Mouse (Mus musculus) natural killer cell, adult 2 months (primary cell): ENCODE results near the gene Lrrc38.
A peak's percentile ranks its signal among the peaks of the same experiment; 100 is the strongest.

Experiments
- DNase-seq, 2 experiments: peaks; one replicate each; pipeline ENCODE4 v3.0.0; 2022; ENCODE audit warnings: low spot score in 2 of 2

The Lrrc38 gene

GRCm38 (mm10) chr4:143350047-143351015 is 774 bp downstream of the Lrrc38 start:
- DNase-seq, result no peak

- no peak for DNase-seq
Measured at GRCm38 (mm10) chr4:143352301-143352700, 2.7 kb downstream of the Lrrc38 start.

DNA sequence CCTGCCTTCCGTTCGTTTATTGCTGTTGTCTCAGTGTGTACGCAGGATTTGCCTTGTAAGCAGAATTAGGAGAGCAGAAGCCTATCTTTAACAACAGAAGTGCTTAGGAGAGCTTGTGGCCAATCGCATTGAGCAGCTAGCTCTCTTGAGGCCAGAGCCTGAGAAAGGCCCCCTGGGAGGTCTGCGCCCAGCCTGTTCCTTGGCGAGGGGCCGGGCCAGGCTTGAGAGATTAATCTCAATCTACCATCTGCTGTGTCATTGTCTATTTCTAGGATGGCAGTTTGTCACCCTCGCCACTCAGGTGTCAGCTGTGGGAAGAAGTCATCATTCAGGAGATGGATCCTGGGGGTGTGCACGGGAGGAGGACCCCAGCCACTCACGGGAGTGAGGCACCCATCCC is 12.0 kb downstream of the Lrrc38 start:
- DNase-seq, result no peak

DNA sequence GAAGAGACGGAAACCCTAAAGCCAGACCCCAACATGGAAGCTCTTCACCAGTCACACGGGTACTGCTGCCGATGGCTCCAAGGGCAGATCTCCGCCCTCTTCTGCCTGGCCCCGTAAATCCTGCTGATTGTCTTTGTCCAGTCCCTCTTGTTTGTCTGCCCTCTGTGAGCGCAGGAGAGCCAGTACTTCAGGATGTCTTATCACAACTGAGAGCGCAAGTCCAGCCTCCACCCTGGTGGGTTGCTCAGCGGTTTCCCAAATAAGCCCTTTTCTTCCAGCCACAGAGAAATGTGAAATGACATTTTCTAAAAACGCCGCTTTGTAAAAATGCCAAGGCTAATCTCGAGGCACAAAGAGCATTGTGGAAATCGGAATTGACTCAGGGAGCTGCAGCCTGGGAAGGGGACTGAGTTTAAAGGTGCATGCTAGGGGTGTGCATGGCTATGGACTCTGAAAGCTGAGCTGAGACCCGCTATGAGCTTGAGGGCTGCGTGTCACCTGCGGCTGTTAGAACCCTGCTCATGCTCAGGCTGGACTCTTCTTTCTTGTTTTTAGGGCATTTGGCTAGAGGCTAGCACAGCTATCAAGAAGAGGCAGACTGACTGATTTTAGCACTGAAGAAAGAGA is 17.0 kb downstream of the Lrrc38 start:
- DNase-seq, result no peak

- DNase-seq, result no peak
Measured at GRCm38 (mm10) chr4:143379480-143379879, 29.9 kb downstream of the Lrrc38 start.

DNA sequence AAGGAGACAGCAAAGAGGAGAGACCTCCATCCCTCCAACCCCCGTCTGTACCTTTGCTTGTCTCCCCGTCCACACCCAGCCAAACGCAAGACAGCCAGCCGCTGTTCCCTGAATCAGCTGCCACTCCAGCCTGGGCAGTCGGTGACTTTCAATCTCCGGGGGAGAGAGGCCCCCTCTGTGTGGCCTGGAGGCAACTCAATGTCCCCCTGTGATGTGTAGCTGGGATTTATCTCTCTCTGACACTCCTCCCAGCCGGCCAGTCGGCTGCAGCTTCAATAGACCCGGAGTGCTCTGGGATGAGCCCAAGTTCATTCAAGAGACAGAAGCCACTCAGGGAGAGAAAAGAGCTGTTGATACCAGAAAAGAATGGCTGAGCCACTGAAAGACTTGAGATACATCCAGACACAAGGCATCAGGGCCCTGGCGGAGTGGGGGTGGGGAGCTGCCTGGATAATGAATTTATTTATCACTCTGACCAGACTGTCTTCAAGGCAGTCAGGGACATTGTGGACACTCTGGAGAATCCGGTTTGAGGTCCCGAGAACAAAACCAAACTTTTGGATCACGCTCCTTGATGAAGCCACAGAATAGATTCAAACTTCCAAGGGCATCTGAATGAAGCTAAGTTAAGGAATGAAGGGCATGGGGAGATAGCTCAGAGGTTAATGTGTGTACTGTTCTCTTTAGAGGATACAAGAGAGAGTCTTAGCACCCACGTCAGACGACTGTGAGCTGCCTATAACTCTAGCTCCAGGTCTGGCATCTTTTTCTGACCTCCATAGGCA is 30.6 kb downstream of the Lrrc38 start:
- no peak for DNase-seq

DNA sequence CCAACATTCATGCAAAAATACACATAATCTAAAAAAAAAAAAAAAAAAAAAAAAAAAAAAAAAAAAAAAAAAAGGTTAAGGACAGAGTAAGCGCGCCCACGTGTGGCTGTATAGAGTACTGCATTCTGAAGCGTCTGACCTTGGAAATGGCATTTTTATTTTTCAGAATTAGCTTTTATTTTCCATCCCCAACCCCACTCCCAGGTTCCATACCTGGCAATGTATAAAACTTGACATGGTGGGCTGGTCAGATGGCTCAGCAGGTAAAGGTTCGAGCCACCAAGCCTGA is 31.1 kb downstream of the Lrrc38 start:
- no peak for DNase-seq

GRCm38 (mm10) chr4:143382163-143382562 is 32.6 kb downstream of the Lrrc38 start:
- DNase-seq, result no peak

DNA sequence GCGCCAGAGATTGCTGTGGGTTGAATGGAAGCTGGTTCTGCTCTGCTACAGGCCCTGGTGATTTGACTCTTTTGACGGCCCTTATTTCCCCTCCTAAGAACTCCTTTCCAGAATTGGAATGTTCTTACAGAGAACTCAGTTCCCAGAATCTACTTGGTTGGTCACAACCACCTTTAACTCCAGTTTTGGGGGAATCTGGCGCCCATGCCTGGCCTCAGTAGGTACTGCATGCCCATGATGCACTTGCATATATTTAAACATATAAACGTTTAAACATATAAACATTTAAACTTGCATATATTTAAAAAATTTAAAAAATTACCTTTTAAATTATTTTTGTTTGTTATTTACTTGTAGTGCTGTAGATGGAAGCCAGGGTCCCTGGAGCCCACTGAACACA is 34.1 kb downstream of the Lrrc38 start:
- DNase-seq, result no peak

- no peak for DNase-seq
Measured at GRCm38 (mm10) chr4:143388955-143389702, 39.6 kb downstream of the Lrrc38 start.

DNA sequence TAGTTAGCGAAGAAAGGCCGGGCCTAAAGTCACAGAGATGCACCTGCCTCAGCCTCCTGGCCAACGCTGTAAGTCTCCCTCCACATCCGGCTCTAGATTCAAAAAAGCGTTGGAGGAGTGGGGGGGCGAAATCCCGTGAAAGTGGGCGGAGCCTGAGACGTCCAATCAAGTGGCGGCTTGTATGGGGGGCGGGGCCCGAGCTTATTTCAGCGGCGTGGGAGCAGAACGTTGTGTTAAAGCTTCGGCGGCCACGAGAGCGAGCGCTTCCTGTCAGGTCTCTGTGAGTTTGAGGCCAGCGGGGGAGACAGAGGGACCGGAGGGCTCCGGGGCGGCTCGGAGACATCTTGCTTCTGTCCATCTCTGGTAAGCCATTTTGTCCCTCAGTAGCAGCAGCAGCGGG is 44.6 kb downstream of the Lrrc38 start, which contains the start of gene Pramel1:
Gene Pramel1, plus strand, starts transcription at position 248 of the 400 bp plus-strand sequence.
- DNase-seq, result no peak

DNA sequence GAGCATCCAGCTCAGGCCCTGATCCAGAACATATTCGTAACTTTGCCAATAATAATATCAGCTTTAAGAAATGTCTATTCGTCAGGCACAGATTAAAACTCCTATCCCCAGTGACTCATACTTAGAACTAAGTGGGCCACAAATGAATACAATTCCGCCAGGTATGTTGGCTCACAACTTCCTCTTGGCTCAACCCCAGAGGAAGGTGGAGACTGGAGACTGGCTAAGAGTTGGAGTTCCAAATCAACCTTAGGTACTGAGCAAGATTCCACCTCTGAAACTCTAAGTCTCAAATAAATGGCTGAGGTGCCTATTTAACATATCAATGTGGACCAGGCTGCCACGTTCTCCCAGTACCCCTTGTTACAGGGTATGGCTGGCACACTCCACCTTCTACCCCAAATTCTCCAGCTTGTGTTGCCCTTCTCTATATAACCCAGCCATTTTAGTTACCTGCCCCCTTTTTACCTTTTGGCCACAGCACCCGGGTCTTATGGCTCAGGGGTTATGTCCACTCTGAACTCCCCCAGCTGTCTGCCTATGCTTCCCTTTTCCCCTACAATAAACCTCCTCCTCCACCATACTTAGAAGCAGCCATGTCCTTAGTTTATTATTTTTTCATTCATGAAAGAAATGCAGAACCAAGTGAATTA is 62.1 kb downstream of the Lrrc38 start:
- no peak for DNase-seq

- peak; percentile 94 to 95 for DNase-seq
Measured at GRCm38 (mm10) chr4:143412219-143413092, 62.9 kb downstream of the Lrrc38 start, which contains the start of gene Pramef8. Pramef8 (plus strand) TSS chr4:143412426.

- no peak for DNase-seq
Measured at GRCm38 (mm10) chr4:143413621-143414020, 64.1 kb downstream of the Lrrc38 start.

DNA sequence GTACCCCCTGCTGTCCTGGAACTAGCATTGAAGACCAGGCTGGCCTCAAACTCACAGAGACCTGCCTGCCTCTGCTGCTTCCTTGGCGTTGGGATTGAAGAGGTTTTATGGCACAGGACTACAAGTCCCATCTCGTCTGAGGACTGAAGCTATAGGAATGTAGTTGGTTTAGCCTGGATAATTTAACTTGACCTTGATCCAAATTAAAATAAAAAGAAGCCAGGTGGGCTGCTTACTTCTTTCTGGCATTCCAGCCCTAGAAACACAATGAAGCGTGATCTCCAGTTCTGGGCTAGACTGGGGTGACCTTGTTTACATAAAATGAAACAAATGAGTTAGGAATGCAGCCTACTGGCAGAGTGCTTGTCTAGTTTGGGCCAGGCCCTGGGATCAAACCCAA is 64.6 kb downstream of the Lrrc38 start:
- DNase-seq, result no peak
